Mouse (Mus musculus): ENCODE results near the gene Nob1. TPM values are rescaled to one million over a fixed set of nuclear protein-coding genes. Genes with fewer than 3 reads are reported as not detected.
A peak's percentile ranks its signal among the peaks of the same experiment; 100 is the strongest.

Gene Nob1
- polyA plus RNA-seq, 1 experiment from 2014 or later = 72.9 TPM

- H3K9me3 ChIP-seq (ENCODE audit: control insufficient read depth, low read length) = no peaks in the 10 kb centered on the region
- peaks cover 63% of the 10 kb centered on the region for H3K36me3 ChIP-seq (ENCODE audit: control insufficient read depth, insufficient read depth, low read length)
- no peak overlapping the region for H3K4me2 ChIP-seq (ENCODE audit: low read depth, low read length)
- 90% methylated on average over 12 of the region's 12 CpGs for WGBS
- no peak overlapping the region for H3K9ac ChIP-seq (ENCODE audit: low read length)
- no peaks in the 10 kb centered on the region for H3K27me3 ChIP-seq (ENCODE audit: control insufficient read depth, insufficient read depth, low read depth, low read length)
- no peak for ATAC-seq (ENCODE audit: low read depth)
- H3K4me1 ChIP-seq (replicated peaks; ENCODE audit: control insufficient read depth, insufficient read depth, low read length) = no peaks in the 10 kb centered on the region
- H3K4me3 ChIP-seq (ENCODE audit: low read length) = no peak overlapping the region
- no peak overlapping the region for H3K27ac ChIP-seq (ENCODE audit: low read length)
Measured at GRCm38 (mm10) chr8:107417001-107417400, 7.8 kb downstream of the Nob1 start.

- Histone ChIP-seq H3K4me3 (ENCODE audit: low read length) (no peak overlapping the region), H3K27me3 (ENCODE audit: control insufficient read depth, insufficient read depth, low read depth, low read length) (no peaks in the 10 kb centered on the region), H3K4me2 (ENCODE audit: low read depth, low read length) (no peak overlapping the region), H3K9ac (ENCODE audit: low read length) (no peak overlapping the region), H3K36me3 (ENCODE audit: control insufficient read depth, insufficient read depth, low read length) (peaks cover 61% of the 10 kb centered on the region), H3K9me3 (ENCODE audit: control insufficient read depth, low read length) (no peaks in the 10 kb centered on the region), H3K27ac (ENCODE audit: low read length) (no peak overlapping the region), H3K4me1 (replicated peaks; ENCODE audit: control insufficient read depth, insufficient read depth, low read length) (no peaks in the 10 kb centered on the region)
- no peak for ATAC-seq (ENCODE audit: low read depth)
- WGBS = 84% methylated on average over 10 of the region's 10 CpGs
Measured at GRCm38 (mm10) chr8:107413881-107414280, 11.0 kb downstream of the Nob1 start.

- 83% methylated on average over 8 of the region's 8 CpGs for WGBS
- Histone ChIP-seq H3K4me1 (replicated peaks; ENCODE audit: control insufficient read depth, insufficient read depth, low read length) (no peaks in the 10 kb centered on the region), H3K9ac (ENCODE audit: low read length) (no peak overlapping the region), H3K9me3 (ENCODE audit: control insufficient read depth, low read length) (no peaks in the 10 kb centered on the region), H3K27me3 (ENCODE audit: control insufficient read depth, insufficient read depth, low read depth, low read length) (no peaks in the 10 kb centered on the region), H3K4me3 (ENCODE audit: low read length) (no peak overlapping the region), H3K36me3 (ENCODE audit: control insufficient read depth, insufficient read depth, low read length) (peaks cover 51% of the 10 kb centered on the region), H3K4me2 (ENCODE audit: low read depth, low read length) (no peak overlapping the region), H3K27ac (ENCODE audit: low read length) (no peak overlapping the region)
- no peak for ATAC-seq (ENCODE audit: low read depth)
Measured at GRCm38 (mm10) chr8:107412552-107412951, 12.3 kb downstream of the Nob1 start.

- Histone ChIP-seq H3K9ac (ENCODE audit: low read length) (no peak overlapping the region), H3K4me2 (ENCODE audit: low read depth, low read length) (no peak overlapping the region), H3K36me3 (ENCODE audit: control insufficient read depth, insufficient read depth, low read length) (peaks cover 44% of the 10 kb centered on the region), H3K4me1 (replicated peaks; ENCODE audit: control insufficient read depth, insufficient read depth, low read length) (no peaks in the 10 kb centered on the region), H3K4me3 (ENCODE audit: low read length) (no peak overlapping the region), H3K27me3 (ENCODE audit: control insufficient read depth, insufficient read depth, low read depth, low read length) (no peaks in the 10 kb centered on the region), H3K27ac (ENCODE audit: low read length) (no peak overlapping the region), H3K9me3 (ENCODE audit: control insufficient read depth, low read length) (no peaks in the 10 kb centered on the region)
- WGBS = 58% methylated on average over 4 of the region's 4 CpGs
- ATAC-seq (ENCODE audit: low read depth) = no peak
Measured at GRCm38 (mm10) chr8:107411391-107411790, 13.5 kb downstream of the Nob1 start.

GRCm38 (mm10) chr8:107405935-107406334 is 18.9 kb downstream of the Nob1 start:
- no peak for ATAC-seq (ENCODE audit: low read depth)
- no peak overlapping the region for H3K4me2 ChIP-seq (ENCODE audit: low read depth, low read length)
- H3K4me3 ChIP-seq (ENCODE audit: low read length) = no peak overlapping the region
- whole genome bisulfite sequencing = 47% methylated on average over 3 of the region's 3 CpGs
- no peak overlapping the region for H3K9ac ChIP-seq (ENCODE audit: low read length)
- H3K4me1 ChIP-seq (replicated peaks; ENCODE audit: control insufficient read depth, insufficient read depth, low read length) = peaks cover 10% of the 10 kb centered on the region
- H3K27ac ChIP-seq (ENCODE audit: low read length) = 0 out of 2 replicates have a peak overlapping the region, but pooled peaks have one; percentile 34
- H3K9me3 ChIP-seq (ENCODE audit: control insufficient read depth, low read length) = no peaks in the 10 kb centered on the region
- H3K27me3 ChIP-seq (ENCODE audit: control insufficient read depth, insufficient read depth, low read depth, low read length) = no peaks in the 10 kb centered on the region
- H3K36me3 ChIP-seq (ENCODE audit: control insufficient read depth, insufficient read depth, low read length) = peaks cover 10% of the 10 kb centered on the region

- no peak overlapping the region for H3K27ac ChIP-seq (ENCODE audit: low read length)
- H3K9ac ChIP-seq (ENCODE audit: low read length) = no peak overlapping the region
- H3K9me3 ChIP-seq (ENCODE audit: control insufficient read depth, low read length) = no peaks in the 10 kb centered on the region
- WGBS = 58% methylated on average over 4 of the region's 4 CpGs
- peaks cover 10% of the 10 kb centered on the region for H3K4me1 ChIP-seq (replicated peaks; ENCODE audit: control insufficient read depth, insufficient read depth, low read length)
- no peaks in the 10 kb centered on the region for H3K27me3 ChIP-seq (ENCODE audit: control insufficient read depth, insufficient read depth, low read depth, low read length)
- H3K4me3 ChIP-seq (ENCODE audit: low read length) = no peak overlapping the region
- no peak overlapping the region for H3K4me2 ChIP-seq (ENCODE audit: low read depth, low read length)
- no peaks in the 10 kb centered on the region for H3K36me3 ChIP-seq (ENCODE audit: control insufficient read depth, insufficient read depth, low read length)
- no peak for ATAC-seq (ENCODE audit: low read depth)
Measured at GRCm38 (mm10) chr8:107404057-107404456, 20.8 kb downstream of the Nob1 start.

- Histone ChIP-seq H3K9ac (ENCODE audit: low read length) (peak within 1 kb of the TSS; percentile 12), H3K27me3 (ENCODE audit: control insufficient read depth, insufficient read depth, low read depth, low read length) (no peaks in the 10 kb centered on the region), H3K4me3 (ENCODE audit: low read length) (peak within 1 kb of the TSS; percentile 41), H3K36me3 (ENCODE audit: control insufficient read depth, insufficient read depth, low read length) (no peaks in the 10 kb centered on the region), H3K4me1 (replicated peaks; ENCODE audit: control insufficient read depth, insufficient read depth, low read length) (peaks cover 10% of the 10 kb centered on the region), H3K9me3 (ENCODE audit: control insufficient read depth, low read length) (no peaks in the 10 kb centered on the region), H3K4me2 (ENCODE audit: low read depth, low read length) (peak within 1 kb of the TSS; percentile 56), H3K27ac (ENCODE audit: low read length) (peak within 1 kb of the TSS; percentile 29; the same call in 1 of the 2 replicates)
- WGBS = 10% methylated on average over 22 of the region's 22 CpGs
- ATAC-seq (ENCODE audit: low read depth) = peak; percentile 99
Measured at GRCm38 (mm10) chr8:107403038-107403781, 21.6 kb downstream of the Nob1 start, which contains the start of gene Nqo1. Nqo1 (minus strand) TSS chr8:107403206.

GRCm38 (mm10) chr8:107401866-107402265 is 23.0 kb downstream of the Nob1 start:
- Histone ChIP-seq H3K27ac (ENCODE audit: low read length) (no peak overlapping the region), H3K9me3 (ENCODE audit: control insufficient read depth, low read length) (no peaks in the 10 kb centered on the region), H3K4me1 (replicated peaks; ENCODE audit: control insufficient read depth, insufficient read depth, low read length) (peaks cover 10% of the 10 kb centered on the region), H3K4me2 (ENCODE audit: low read depth, low read length) (no peak overlapping the region), H3K9ac (ENCODE audit: low read length) (no peak overlapping the region), H3K27me3 (ENCODE audit: control insufficient read depth, insufficient read depth, low read depth, low read length) (no peaks in the 10 kb centered on the region), H3K4me3 (ENCODE audit: low read length) (no peak overlapping the region), H3K36me3 (ENCODE audit: control insufficient read depth, insufficient read depth, low read length) (no peaks in the 10 kb centered on the region)
- no peak for ATAC-seq (ENCODE audit: low read depth)
- 75% methylated on average over 5 of the region's 5 CpGs for WGBS

- Histone ChIP-seq H3K4me2 (ENCODE audit: low read depth, low read length) (no peak overlapping the region), H3K9ac (ENCODE audit: low read length) (no peak overlapping the region), H3K27me3 (ENCODE audit: control insufficient read depth, insufficient read depth, low read depth, low read length) (no peaks in the 10 kb centered on the region), H3K27ac (ENCODE audit: low read length) (no peak overlapping the region), H3K36me3 (ENCODE audit: control insufficient read depth, insufficient read depth, low read length) (no peaks in the 10 kb centered on the region), H3K4me1 (replicated peaks; ENCODE audit: control insufficient read depth, insufficient read depth, low read length) (peaks cover 10% of the 10 kb centered on the region), H3K4me3 (ENCODE audit: low read length) (no peak overlapping the region), H3K9me3 (ENCODE audit: control insufficient read depth, low read length) (no peaks in the 10 kb centered on the region)
- WGBS = 31% methylated on average over 9 of the region's 9 CpGs
- ATAC-seq (ENCODE audit: low read depth) = no peak
Measured at GRCm38 (mm10) chr8:107399495-107399894, 25.4 kb downstream of the Nob1 start.

All from lung, embryonic 16.5 days (tissue).